Mouse (Mus musculus): ENCODE measurements at regions not wholly inside any gene's neighbourhood (a gene's known extent, or its start where the extent isn't known, plus 50 kb on each side); places are given as distances from the start of the nearest gene placed in this dataset.

GRCm38 (mm10) chr14:105501792-105502632, 243.6 kb downstream of the Ndfip2 start:
- TF ChIP-seq BHLHE40 (IDR thresholded peaks at IDR 0.05; ENCODE audit: low read depth, low read length) (no peak), ZC3H11A (IDR thresholded peaks at IDR 0.05; ENCODE audit: low read depth, low read length) (no peak), USF2 (conservative IDR thresholded peaks at IDR 0.05; ENCODE audit: low read depth, low read length) (no peak), POLR2AphosphoS2 (IDR thresholded peaks at IDR 0.05; ENCODE audit: low read depth, low read length) (no peak)
- Histone ChIP-seq H3K36me3 (replicated peaks in 1 of 2; ENCODE audit: control insufficient read depth in 1 of 2, insufficient read depth in 1 of 2, low read length in 1 of 2) (no peaks in the 10 kb centered on the region), H3K79me2 (replicated peaks; ENCODE audit: control insufficient read depth, extremely low read depth, insufficient read depth, poor library complexity, severe bottlenecking) (no peaks in the 10 kb centered on the region), H3K4me2 (ENCODE audit: insufficient read depth, low read depth, poor library complexity, severe bottlenecking) (no peak overlapping the region), H3K9me3 (replicated peaks; ENCODE audit: low read length) (peaks cover 35% of the 10 kb centered on the region), H3K27me3 (replicated peaks) (no peaks in the 10 kb centered on the region), H3K4me1 (ENCODE audit: control insufficient read depth in 1 of 2, insufficient read depth in 2 of 2) (no peaks in the 10 kb centered on the region; a peak in 1 of 4 replicates), H3K4me3 (replicated peaks in 1 of 3; ENCODE audit: low read depth in 2 of 3, low read length in 2 of 3, poor library complexity in 1 of 3) (no peak overlapping the region), H3K27ac (ENCODE audit: insufficient read depth, low read depth) (no peak overlapping the region), H3K9ac (ENCODE audit: insufficient read depth, low read depth) (no peak overlapping the region)
- dilution Hi-C loops (cut with MboI; ENCODE audit: extremely low pct_ligation_motif_present, extremely low pct_unique_long_range_greater_than_20kb, low sequenced_read_pairs) (no loop called here), in situ Hi-C loops (cut with MboI; ENCODE audit: low pct_ligation_motif_present, low pct_unique_long_range_greater_than_20kb, low sequenced_read_pairs) (no loop called here)
- no peak for DNase-seq (ENCODE audit: extremely low read depth)

- H3K79me2 ChIP-seq (replicated peaks; ENCODE audit: control insufficient read depth, extremely low read depth, insufficient read depth, poor library complexity, severe bottlenecking), result no peaks in the 10 kb centered on the region
- in situ Hi-C loops (cut with MboI; ENCODE audit: low pct_ligation_motif_present, low pct_unique_long_range_greater_than_20kb, low sequenced_read_pairs), result no loop called here
- H3K36me3 ChIP-seq (replicated peaks in 1 of 2; ENCODE audit: control insufficient read depth in 1 of 2, insufficient read depth in 1 of 2, low read length in 1 of 2), result no peaks in the 10 kb centered on the region
- no peak overlapping the region for H3K4me3 ChIP-seq (replicated peaks in 1 of 3; ENCODE audit: low read depth in 2 of 3, low read length in 2 of 3, poor library complexity in 1 of 3)
- H3K9ac ChIP-seq (ENCODE audit: insufficient read depth, low read depth), result no peak overlapping the region
- no peaks in the 10 kb centered on the region for H3K27me3 ChIP-seq (replicated peaks)
- TF ChIP-seq JUND (conservative IDR thresholded peaks at IDR 0.05; ENCODE audit: low read depth, low read length) (no peak), MAX (IDR thresholded peaks at IDR 0.05; ENCODE audit: low read length) (no peak), ZC3H11A (IDR thresholded peaks at IDR 0.05; ENCODE audit: low read depth, low read length) (no peak), ETS1 (conservative IDR thresholded peaks at IDR 0.05; ENCODE audit: low read depth, low read length) (no peak), USF2 (conservative IDR thresholded peaks at IDR 0.05; ENCODE audit: low read depth, low read length) (no peak), RCOR1 (conservative IDR thresholded peaks at IDR 0.05; ENCODE audit: low read depth, low read length) (no peak), POLR2AphosphoS2 (IDR thresholded peaks at IDR 0.05; ENCODE audit: low read depth, low read length) (no peak), MXI1 (IDR thresholded peaks at IDR 0.05; ENCODE audit: low read depth, low read length) (no peak), KAT2A (IDR thresholded peaks at IDR 0.05; ENCODE audit: insufficient replicate concordance, low read length) (no peak), EP300 (IDR thresholded peaks at IDR 0.05; ENCODE audit: low read length) (no peak), PAX5 (IDR thresholded peaks at IDR 0.05; ENCODE audit: low read length) (no peak), CHD2 (IDR thresholded peaks at IDR 0.05; ENCODE audit: low read length) (no peak), BHLHE40 (IDR thresholded peaks at IDR 0.05; ENCODE audit: low read depth, low read length) (no peak), ZNF384 (IDR thresholded peaks at IDR 0.05; ENCODE audit: low read depth, low read length) (no peak)
- dilution Hi-C loops (cut with MboI; ENCODE audit: extremely low pct_ligation_motif_present, extremely low pct_unique_long_range_greater_than_20kb, low sequenced_read_pairs), result no loop called here
- H3K4me1 ChIP-seq (ENCODE audit: control insufficient read depth in 1 of 2, insufficient read depth in 2 of 2), result no peaks in the 10 kb centered on the region; a peak in 1 of 4 replicates
- H3K4me2 ChIP-seq (ENCODE audit: insufficient read depth, low read depth, poor library complexity, severe bottlenecking), result no peak overlapping the region
- DNase-seq (ENCODE audit: extremely low read depth), result no peak
- peaks cover 36% of the 10 kb centered on the region for H3K9me3 ChIP-seq (replicated peaks; ENCODE audit: low read length)
- H3K27ac ChIP-seq (ENCODE audit: insufficient read depth, low read depth), result no peak overlapping the region
These were observed 242.8 kb downstream of the Ndfip2 start for GRCm38 (mm10) chr14:105500966-105501741.

Measured in CH12.LX (cell line).